Mouse (Mus musculus) embryonic facial prominence, embryonic 10.5 days (tissue): ENCODE measurements around the gene Il4. TPM values are rescaled to one million over a fixed set of nuclear protein-coding genes. Genes with fewer than 3 reads are reported as not detected.

Experiments
- DNase-seq: peaks from one replicate; pipeline ENCODE4 v3.0.0-alpha.2; 2017; ENCODE audit warnings: low spot score
- H3K27ac ChIP-seq: fragments of 300-500 bp; sonication (generic); replicated peaks from 2 replicates; pipeline ENCODE4 v1.5.1; 2016; ENCODE audit warnings: mild to moderate bottlenecking
- H3K27me3 ChIP-seq: fragments of 300-500 bp; sonication (generic); replicated peaks from 2 replicates; pipeline ENCODE4 v1.6.1; 2016; ENCODE audit warnings: low read depth, mild to moderate bottlenecking; ENCODE audit not compliant: poor library complexity, severe bottlenecking
- H3K36me3 ChIP-seq: fragments of 300-500 bp; sonication (generic); replicated peaks from 2 replicates; pipeline ENCODE4 v1.6.1; 2016; ENCODE audit warnings: mild to moderate bottlenecking, moderate library complexity
- H3K4me1 ChIP-seq: fragments of 300-500 bp; sonication (generic); 2 replicates; pipeline ENCODE4 v1.6.1; 2016
- H3K4me3 ChIP-seq: fragments of 300-500 bp; sonication (generic); 2 replicates; pipeline ENCODE4 v1.5.1; 2016; ENCODE audit warnings: mild to moderate bottlenecking, moderate library complexity
- H3K9me3 ChIP-seq: fragments of 300-500 bp; sonication (generic); 2 replicates; pipeline ENCODE4 v1.6.1; 2016; ENCODE audit warnings: mild to moderate bottlenecking
- WGBS: fragments of 180-500 bp; shearing (Covaris S2); methylation state at CpG from one replicate; pipeline ENCODE4 v1.1.7; 2016; 5-methylcytosine and 5-hydroxymethylcytosine counted together
- polyA plus RNA-seq: library from polyadenylated mRNA; unstranded; fragments of >200 nt; fragmentation: Nextera tagmentation; extraction: Ambion mirVana; gene quantifications from 2 replicates; pipeline ENCODE4 v1.2.1, GENCODE M21; 2016

The Il4 gene
- polyA plus RNA-seq, 1 experiment from 2014 or later = 0.61 TPM

GRCm38 (mm10) chr11:53637046-53637802 lies 18.8 kb upstream of the Il4 start:
- WGBS = 14% methylated on average over 21 of the region's 21 CpGs
- H3K36me3 ChIP-seq = no peaks in the 10 kb centered on the region
- no peaks in the 10 kb centered on the region for H3K9me3 ChIP-seq
- peaks cover 47% of the 10 kb centered on the region for H3K27me3 ChIP-seq
- DNase-seq = peak; percentile 66
- peak overlapping the region; percentile 31; the same call in 1 of the 2 replicates for H3K4me3 ChIP-seq
- H3K4me1 ChIP-seq = peaks cover 25% of the 10 kb centered on the region
- H3K27ac ChIP-seq = no peak overlapping the region

- Histone ChIP-seq H3K27ac (peak overlapping the region; percentile 63), H3K9me3 (no peaks in the 10 kb centered on the region), H3K4me3 (peak overlapping the region; percentile 59), H3K27me3 (peaks cover 47% of the 10 kb centered on the region), H3K4me1 (peaks cover 28% of the 10 kb centered on the region), H3K36me3 (no peaks in the 10 kb centered on the region)
- DNase-seq = peak; percentile 45
- WGBS = 1% methylated on average over 40 of the region's 40 CpGs
Measured at GRCm38 (mm10) chr11:53636183-53636646, 17.7 kb upstream of the Il4 start.

- Histone ChIP-seq H3K4me3 (peak overlapping the region; percentile 59), H3K36me3 (no peaks in the 10 kb centered on the region), H3K9me3 (no peaks in the 10 kb centered on the region), H3K4me1 (peaks cover 28% of the 10 kb centered on the region), H3K27ac (peak overlapping the region; percentile 63), H3K27me3 (peaks cover 47% of the 10 kb centered on the region)
- WGBS = 37% methylated on average over 9 of the region's 9 CpGs
- DNase-seq = no peak
Measured at GRCm38 (mm10) chr11:53635590-53636182, 17.2 kb upstream of the Il4 start.

- no peak for DNase-seq
- peaks cover 28% of the 10 kb centered on the region for H3K4me1 ChIP-seq
- H3K4me3 ChIP-seq = 0 out of 2 replicates have a peak within 1 kb of the TSS, but pooled peaks have one; percentile 59
- no peaks in the 10 kb centered on the region for H3K9me3 ChIP-seq
- H3K36me3 ChIP-seq = no peaks in the 10 kb centered on the region
- H3K27ac ChIP-seq = no peak within 1 kb of the TSS
- WGBS = 92% methylated on average over 8 of the region's 8 CpGs
- H3K27me3 ChIP-seq = peaks cover 47% of the 10 kb centered on the region
Measured at GRCm38 (mm10) chr11:53634556-53634955, 16.1 kb upstream of the Il4 start, which contains the start of gene Il13. Gene Il13, minus strand, starts transcription at chr11:53634702.

GRCm38 (mm10) chr11:53633644-53634043 lies 15.2 kb upstream of the Il4 start:
- H3K27me3 ChIP-seq = peaks cover 47% of the 10 kb centered on the region

GRCm38 (mm10) chr11:53632122-53632733 lies 13.8 kb upstream of the Il4 start:
- Histone ChIP-seq H3K27ac (no peak overlapping the region), H3K9me3 (no peaks in the 10 kb centered on the region), H3K4me1 (peaks cover 24% of the 10 kb centered on the region), H3K27me3 (peaks cover 44% of the 10 kb centered on the region), H3K36me3 (no peaks in the 10 kb centered on the region), H3K4me3 (no peak overlapping the region)
- 68% methylated on average over 14 of the region's 14 CpGs for WGBS
- DNase-seq = peak; percentile 25

More at GRCm38 (mm10) chr11:53633644-53634043, 15.2 kb upstream of the Il4 start:
- H3K27ac ChIP-seq = no peak overlapping the region
- DNase-seq = no peak
- no peaks in the 10 kb centered on the region for H3K9me3 ChIP-seq
- peaks cover 28% of the 10 kb centered on the region for H3K4me1 ChIP-seq
- no peaks in the 10 kb centered on the region for H3K36me3 ChIP-seq
- 91% methylated on average over 7 of the region's 7 CpGs for WGBS
- no peak overlapping the region for H3K4me3 ChIP-seq

GRCm38 (mm10) chr11:53627859-53628258 lies 9.4 kb upstream of the Il4 start:
- peaks cover 3% of the 10 kb centered on the region; the same call in 1 of the 2 replicates for H3K4me1 ChIP-seq
- no peaks in the 10 kb centered on the region; the same call in 1 of the 2 replicates for H3K9me3 ChIP-seq
- H3K4me3 ChIP-seq = no peak overlapping the region
- H3K36me3 ChIP-seq = no peaks in the 10 kb centered on the region
- no peak overlapping the region for H3K27ac ChIP-seq
- 10% methylated on average over 1 of the region's 1 CpGs for WGBS
- DNase-seq = peak; percentile 77
- H3K27me3 ChIP-seq = peaks cover 5% of the 10 kb centered on the region; the same call in 1 of the 2 replicates

- Histone ChIP-seq H3K4me3 (no peak overlapping the region), H3K27ac (no peak overlapping the region), H3K36me3 (no peaks in the 10 kb centered on the region), H3K4me1 (peaks cover 2% of the 10 kb centered on the region; the same call in 1 of the 2 replicates), H3K9me3 (no peaks in the 10 kb centered on the region; the same call in 1 of the 2 replicates), H3K27me3 (peaks cover 4% of the 10 kb centered on the region; the same call in 1 of the 2 replicates)
- DNase-seq = no peak
- WGBS = 77% methylated on average over 17 of the region's 17 CpGs
Measured at GRCm38 (mm10) chr11:53626802-53627373, 8.4 kb upstream of the Il4 start.

GRCm38 (mm10) chr11:53624124-53624523 lies 5.7 kb upstream of the Il4 start:
- no peak overlapping the region for H3K4me3 ChIP-seq
- H3K27me3 ChIP-seq = peaks cover 4% of the 10 kb centered on the region; the same call in 1 of the 2 replicates
- H3K4me1 ChIP-seq = no peaks in the 10 kb centered on the region; the same call in 1 of the 2 replicates
- no peak for DNase-seq
- no peaks in the 10 kb centered on the region for H3K36me3 ChIP-seq
- no peak overlapping the region for H3K27ac ChIP-seq
- H3K9me3 ChIP-seq = no peaks in the 10 kb centered on the region; the same call in 1 of the 2 replicates
- 94% methylated on average over 2 of the region's 2 CpGs for WGBS

GRCm38 (mm10) chr11:53623573-53623972 lies 5.1 kb upstream of the Il4 start:
- WGBS = 93% methylated on average over 9 of the region's 9 CpGs
- H3K36me3 ChIP-seq = no peaks in the 10 kb centered on the region

GRCm38 (mm10) chr11:53622440-53622806 lies 4.0 kb upstream of the Il4 start:
- H3K27ac ChIP-seq = no peak overlapping the region; the same call in 1 of the 2 replicates
- H3K36me3 ChIP-seq = no peaks in the 10 kb centered on the region
- no peaks in the 10 kb centered on the region; the same call in 1 of the 2 replicates for H3K9me3 ChIP-seq
- WGBS = 87% methylated on average over 6 of the region's 6 CpGs
- no peak overlapping the region for H3K4me3 ChIP-seq
- DNase-seq = no peak
- H3K27me3 ChIP-seq = peaks cover under 1% of the 10 kb centered on the region; the same call in 1 of the 2 replicates
- H3K4me1 ChIP-seq = peaks cover 3% of the 10 kb centered on the region; the same call in 1 of the 2 replicates

More at GRCm38 (mm10) chr11:53623573-53623972, 5.1 kb upstream of the Il4 start:
- no peaks in the 10 kb centered on the region; the same call in 1 of the 2 replicates for H3K9me3 ChIP-seq
- DNase-seq = no peak
- no peaks in the 10 kb centered on the region; the same call in 1 of the 2 replicates for H3K4me1 ChIP-seq
- no peak overlapping the region for H3K4me3 ChIP-seq
- no peak overlapping the region for H3K27ac ChIP-seq
- H3K27me3 ChIP-seq = peaks cover 4% of the 10 kb centered on the region; the same call in 1 of the 2 replicates
